Mouse (Mus musculus): ENCODE results near the gene Psma3.

Psma3 gene

DNA sequence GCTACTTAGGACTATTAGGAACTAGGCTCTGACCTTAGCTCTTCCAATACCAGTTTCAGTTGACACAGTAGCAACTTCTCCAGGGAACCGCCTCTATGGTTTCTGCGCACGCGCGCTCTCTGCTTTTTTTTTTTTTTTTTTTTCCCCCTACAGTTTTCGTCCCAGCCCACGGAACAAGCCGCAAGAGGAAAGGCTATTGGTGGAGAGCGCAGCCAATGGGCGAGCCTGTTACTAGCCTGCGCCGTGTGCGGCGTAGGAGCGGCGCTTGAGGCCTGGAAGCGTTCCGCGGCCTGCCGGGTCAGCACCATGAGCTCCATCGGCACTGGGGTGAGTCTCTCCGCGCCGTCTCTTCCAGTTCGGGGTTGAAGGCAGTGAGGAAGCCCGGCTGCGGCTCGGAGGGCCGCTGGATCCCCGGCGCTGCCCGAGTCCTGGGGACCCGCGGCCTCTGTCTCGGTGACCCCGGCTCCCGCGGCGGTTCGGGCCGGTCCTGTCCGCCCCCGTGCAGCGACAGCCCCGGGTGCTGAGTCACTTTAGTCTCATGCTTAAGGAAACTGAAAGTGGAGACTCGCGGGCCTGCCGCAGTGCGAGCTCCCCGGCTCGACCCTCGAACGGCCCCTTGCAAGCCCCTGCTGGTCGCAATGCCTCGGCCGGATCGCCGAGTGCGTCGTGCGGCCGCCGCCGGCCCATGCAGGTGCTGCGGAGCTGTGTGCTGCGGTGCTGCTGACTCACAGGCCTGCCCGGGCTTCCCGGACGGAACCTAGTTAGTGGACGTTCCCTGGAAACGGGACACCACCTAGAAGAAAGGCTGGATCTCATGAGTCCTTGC lies at the start of gene Psma3:
Gene Psma3, plus strand, starts transcription at position 181 of the 826 bp plus-strand sequence.
- DNase-seq (ENCODE audit: low spot score): peak; percentile 69

DNA sequence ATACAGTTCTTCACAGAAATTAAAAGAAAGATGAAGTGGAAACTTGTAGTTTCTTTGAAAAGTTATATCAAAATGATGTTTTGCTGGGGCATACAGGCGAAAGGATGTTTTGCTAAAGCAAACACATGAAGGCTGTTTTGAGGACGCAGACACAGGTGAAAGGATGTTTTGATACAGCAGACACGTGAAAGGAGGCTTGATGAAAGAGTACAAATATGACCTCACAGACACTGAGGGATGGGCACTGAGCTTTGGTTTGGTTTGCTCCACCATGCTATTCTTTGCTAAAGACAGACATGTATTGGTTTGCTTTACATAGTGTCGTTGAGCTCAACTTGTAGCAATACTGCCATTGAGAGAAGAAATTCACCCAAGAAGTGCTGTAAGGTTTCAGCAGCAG lies 44.6 kb upstream of the Psma3 start:
- no peak for DNase-seq (ENCODE audit: low spot score)

DNA sequence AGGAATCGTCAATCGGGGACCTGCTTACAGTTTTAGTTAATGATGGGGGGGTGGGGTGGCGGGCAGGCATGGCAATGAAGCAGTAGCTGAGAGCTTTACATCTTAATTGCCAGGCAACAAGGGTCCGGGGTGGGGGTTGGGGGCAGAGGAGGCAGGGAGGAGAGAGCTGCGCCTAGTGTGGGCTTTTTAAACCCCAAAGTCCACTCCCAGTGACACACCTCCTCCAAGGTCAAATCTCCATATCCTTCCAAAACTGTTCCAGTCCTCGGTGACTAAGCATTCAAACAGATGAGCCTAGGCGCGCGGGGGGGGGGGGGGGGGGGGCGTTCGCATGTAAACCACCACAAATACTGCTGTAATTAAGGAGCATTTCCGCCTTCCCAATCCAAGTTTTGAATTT lies 37.3 kb upstream of the Psma3 start:
- no peak for DNase-seq (ENCODE audit: low spot score)

DNA sequence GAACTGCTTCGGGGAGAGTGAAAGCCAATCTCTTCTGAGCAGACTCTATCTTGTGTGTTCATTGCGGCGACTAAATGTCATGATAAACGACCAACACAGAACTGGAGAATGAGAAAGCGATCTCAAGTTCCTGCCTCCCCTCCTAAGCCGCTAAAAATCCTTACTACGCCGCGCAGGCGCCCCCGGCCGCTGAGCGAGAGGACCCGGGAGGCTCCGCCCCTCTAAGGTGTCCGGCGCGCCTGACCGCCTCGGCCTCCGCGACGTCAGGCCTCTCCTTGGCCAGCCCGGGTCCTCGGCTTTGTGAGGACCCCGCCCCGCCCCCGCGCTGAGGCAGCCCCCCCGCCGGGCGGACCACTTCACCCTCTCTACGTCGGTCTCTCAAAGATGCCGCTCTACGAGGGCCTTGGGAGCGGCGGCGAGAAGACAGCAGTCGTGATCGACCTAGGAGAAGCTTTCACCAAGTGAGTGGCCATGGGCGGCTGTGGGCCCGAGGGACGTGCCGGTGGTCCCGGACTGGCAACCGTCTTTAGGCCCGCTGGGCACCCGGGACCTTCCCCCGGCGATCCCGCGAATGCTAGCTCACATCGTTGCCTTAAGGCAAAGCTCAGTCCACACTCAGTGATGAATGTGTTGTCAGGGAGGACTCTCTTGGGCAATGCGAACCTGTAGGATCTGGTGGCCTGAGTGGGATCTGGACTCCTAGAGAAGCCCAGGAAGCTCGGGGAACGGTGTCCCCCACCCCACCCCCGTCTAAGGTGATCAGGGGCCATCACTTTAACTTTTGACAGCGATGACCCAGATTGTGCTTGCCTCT lies 36.6 kb upstream of the Psma3 start, which contains the start of gene Actr10:
Gene Actr10, plus strand, starts transcription at position 287 of the 814 bp plus-strand sequence.
- DNase-seq (ENCODE audit: low spot score): peak; percentile 55

DNA sequence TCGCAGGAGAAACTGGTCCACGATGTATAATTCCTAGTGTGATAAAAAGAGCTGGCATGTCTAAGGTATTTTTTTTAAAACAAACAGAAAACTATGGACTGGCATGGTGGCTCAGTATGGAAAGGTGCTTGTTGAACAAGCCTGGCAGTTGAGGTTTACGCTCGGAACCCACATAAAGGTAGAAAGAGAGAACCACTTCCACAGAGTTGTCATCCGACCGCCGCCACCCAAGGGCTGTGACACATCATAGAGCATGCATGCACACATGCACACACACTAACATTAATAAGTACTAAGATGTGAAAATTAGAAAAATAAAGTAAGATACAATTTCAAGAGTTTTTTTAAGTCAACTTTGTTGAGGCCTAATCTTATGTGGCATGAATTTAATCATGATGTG lies 33.6 kb upstream of the Psma3 start:
- DNase-seq (ENCODE audit: low spot score): no peak

DNA sequence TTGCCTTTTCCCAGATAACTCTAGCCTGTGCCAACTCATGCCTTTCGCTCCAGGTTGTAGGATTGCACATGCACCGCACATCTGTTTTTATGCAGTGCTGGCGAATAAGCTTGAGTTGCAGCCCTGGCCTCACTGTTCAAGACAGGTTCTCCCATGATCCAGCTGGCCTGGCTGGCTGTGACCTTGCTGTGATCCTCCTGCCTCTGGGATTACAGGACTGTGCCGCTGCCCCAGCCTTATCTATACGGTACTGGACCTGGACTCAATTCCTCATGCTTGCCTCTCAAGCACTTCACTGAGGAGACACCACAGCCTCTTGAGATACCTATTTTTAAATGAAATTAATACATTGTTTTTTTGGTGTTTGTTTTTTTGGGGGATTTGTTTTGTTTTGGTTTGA lies 30.2 kb upstream of the Psma3 start:
- no peak for DNase-seq (ENCODE audit: low spot score)

DNA sequence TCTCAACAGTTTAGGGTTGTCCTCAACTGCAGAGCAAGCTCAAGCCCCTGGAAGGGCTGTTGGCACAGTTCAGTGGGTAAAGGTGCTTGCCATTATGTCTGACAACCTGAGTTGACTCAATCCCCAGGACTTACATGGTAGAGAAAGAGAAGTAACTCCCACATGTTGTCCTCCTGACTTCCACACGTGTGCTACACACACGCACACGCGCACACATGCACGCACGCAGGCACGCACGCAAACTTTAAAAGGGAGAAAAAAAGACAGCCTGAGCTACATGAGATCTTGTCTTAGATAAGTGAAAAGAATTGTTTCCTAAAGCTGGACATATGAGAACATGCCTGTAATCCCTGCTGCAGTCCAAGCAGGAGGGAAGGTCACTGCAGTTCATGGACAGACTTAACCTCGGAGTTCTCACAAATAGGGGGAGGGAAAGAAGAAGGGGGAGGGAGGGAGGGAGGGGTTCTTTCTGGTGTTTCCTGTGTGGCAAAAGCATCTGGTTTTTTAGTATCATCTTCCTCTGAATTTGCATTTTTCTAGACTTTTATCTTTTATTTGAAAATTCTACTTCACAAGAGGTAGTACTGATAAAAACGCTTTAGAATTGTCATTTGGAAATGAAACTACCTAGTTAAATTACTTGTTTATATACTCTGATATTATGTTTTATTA lies 27.7 kb upstream of the Psma3 start:
- DNase-seq (ENCODE audit: low spot score): no peak

DNA sequence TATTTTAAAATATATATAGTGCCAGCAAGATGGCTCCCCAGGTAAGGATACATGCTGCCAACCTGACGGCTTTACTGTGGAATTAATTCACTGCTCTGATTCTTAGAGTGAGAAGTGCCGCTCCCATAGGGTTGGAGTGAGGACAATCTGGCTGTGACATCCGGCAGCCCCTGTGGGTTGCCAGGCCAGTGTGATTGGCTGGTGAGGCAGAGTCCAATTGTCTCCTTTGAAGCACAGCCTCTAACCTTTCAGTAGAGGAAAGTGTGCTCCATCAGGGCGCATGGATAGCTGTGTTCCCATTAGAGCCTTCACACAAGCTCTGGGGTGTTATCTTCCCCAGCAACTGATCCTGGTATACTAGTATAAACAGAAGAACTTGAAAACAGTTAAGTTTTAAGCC lies 15.8 kb upstream of the Psma3 start:
- DNase-seq (ENCODE audit: low spot score): no peak

DNA sequence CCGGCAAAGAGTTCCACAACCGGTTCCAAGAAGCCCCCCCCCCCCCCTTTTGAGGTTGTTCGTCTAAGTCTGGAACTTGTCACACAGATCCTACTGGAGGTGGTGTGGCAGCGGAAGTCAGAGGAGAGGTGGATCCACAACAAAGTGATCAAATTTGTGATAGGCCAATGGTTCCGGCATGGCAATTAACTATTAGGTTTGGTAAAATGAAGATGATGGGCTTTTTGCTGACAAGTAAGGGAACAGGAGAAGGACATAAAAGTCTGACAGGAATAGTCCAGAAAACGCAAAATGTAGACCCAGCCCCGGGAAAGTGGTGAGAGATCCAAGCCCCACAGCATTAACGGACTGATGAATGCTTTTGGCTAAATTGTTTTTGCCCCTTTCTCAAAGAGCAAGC lies 6.8 kb upstream of the Psma3 start:
- no peak for DNase-seq (ENCODE audit: low spot score)

DNA sequence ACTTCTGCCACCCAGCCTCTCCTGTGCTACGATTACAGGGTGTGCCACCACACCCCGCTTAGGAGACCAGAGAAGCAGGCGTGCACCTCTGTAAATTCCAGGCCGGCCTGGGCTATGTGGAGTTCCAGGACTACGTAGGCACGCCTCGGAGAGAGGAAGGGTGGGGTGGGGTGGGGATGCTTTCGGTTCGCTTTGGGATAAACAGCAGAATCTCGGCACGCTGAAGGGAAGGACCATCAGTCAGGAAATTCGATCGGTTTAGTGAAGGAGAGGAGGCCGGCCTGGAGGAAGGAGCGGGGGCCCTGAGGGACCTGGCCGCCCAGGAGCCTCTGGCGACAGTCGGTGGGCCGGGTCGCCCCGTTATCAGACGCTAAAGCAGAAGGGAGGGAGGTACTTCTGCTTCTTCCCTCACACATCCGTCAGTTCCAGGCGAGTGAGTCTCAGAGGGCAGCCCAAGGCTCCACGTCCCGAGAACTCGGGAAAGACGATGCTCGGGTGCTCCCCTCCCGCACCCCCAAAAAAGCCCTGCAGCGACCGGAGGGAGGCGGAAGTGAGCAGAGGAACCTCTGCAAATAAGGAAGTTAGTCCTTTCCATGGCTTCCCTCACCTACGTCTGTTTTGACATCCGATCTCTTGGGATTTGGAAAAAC lies 6.2 kb upstream of the Psma3 start:
- DNase-seq (ENCODE audit: low spot score): peak; percentile 29

DNA sequence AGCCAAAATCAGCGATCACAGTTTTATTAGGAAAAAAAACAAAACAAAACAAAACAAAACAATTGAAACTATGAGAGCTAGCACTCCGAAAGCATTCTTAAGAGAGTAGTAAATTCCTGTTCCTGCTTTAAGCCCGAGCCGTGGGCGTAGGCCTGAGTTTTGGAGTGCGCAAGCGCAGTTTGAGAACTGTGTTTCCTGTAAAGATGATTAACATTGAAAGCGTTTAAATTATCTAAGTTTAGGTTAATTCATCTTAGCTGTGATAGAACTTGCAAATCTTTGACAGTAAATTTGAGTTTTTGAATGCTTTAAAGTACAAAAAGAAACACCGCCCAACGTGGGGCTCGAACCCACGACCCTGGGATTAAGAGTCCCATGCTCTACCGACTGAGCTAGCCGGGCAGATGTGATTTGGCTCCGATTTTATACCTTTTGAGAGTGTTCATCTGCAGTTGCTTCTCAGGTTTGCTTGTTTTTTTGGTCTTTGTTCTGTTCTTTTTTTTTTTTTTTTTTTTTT lies 5.6 kb upstream of the Psma3 start:
- peak; percentile 87 for DNase-seq (ENCODE audit: low spot score)

DNA sequence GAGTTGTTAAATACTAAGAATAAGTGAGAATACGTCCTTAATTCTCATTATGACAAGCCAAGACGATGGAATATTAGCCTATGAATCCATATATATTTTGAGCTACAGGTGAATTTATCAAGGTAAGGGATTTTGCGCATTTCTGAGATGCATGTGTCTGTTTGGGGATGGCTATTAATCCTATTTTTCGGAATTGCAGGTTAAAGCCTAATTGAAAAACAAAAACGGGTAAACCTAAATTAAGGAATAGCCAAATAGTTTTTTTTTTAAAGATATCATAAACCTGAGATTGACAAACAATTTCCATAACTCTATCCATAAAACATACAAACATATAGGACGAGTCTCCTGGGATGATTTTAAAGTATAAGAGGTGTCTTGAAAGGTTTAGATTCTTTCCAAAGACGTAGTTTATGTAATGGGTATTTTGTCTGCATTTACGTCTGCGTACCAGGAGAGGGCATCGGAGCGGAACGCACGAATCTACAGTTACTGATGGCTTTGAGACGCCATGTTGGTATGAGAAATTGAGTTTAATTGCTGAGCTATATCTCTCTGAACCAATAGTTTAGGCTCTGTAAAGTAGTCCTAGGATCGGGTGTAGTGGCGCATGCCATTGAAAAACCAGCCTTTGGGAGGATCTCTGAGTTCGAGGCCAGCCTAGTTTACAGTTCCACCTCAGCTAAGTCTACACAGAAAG lies 4.8 kb upstream of the Psma3 start:
- peak; percentile 64 for DNase-seq (ENCODE audit: low spot score)

DNA sequence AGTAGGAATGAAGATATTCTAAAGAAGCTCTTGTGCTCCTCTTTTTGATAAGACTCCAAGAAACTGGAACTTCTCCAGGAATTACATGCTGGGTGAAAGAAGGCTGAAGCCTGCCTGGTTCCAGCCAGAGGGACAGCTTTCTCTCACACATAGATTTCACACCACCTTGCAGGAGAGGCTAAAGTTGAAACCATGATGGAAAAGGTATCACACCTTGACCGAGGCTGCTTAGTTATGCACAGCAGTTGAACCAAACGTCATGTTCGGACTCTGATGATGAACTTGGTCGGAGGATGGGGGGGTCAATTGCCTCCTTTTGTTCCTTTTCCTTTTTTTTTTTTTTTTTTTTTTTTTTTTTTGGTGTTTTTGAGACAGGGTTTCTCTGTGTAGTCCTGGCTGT lies 590 bp upstream of the Psma3 start:
- no peak for DNase-seq (ENCODE audit: low spot score)

DNA sequence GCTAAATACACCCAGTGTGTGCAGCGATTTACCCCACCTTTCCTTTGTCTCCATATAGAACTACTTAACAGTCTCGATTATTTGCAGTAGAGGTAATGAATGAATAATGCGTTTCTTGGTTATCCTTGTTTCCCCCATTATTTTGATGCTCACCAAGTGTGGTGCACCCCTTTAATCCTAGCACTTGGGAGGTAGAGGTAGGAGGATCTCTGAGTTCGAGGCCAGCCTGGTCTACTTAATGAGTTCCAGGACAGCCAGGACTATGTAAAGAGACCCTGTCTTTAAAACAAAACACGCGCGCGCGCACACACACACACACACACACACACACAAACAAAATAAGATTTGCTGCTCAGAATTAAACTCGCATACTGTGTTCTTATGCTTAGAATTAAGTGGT lies 985 bp downstream of the Psma3 start:
- no peak for DNase-seq (ENCODE audit: low spot score)

DNA sequence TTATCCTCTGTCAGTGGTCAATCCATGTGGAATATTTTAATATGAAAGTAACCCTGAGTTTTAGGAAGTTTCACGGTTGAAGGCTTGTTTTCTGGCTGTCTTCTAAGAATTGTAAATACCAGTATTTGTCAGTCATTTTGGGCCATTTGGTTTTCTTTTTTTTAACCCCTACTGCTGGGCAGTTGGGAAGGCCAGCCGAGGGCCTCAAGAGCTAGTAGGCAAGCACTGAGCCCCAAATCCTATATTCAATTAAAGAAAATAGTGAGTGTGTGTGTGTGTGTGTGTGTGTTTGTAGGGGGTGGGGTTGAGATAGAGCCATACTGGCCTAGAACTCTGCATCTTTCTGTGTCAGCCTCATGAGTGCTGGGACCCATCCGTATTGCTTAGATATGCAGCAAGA lies 1.5 kb downstream of the Psma3 start:
- no peak for DNase-seq (ENCODE audit: low spot score)

DNA sequence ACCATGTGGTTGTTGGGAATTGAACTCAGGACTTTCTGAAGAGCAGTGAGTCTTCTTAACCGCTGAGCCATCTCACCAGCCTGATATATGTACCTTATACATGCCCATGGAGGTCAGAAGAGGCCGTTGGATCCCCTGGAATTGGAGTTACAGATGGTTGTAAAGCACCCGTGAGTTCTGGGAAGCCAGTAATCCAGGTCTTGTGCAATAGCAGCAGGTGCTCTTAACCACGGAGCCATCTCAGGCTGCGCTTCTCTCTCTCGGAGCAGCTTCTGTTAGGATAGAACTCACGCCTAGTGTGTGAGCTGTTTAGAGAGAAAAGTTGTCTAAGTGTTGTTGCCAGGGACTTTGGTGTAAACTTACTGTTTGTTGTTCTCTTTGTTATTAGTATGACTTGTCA lies 3.9 kb downstream of the Psma3 start:
- DNase-seq (ENCODE audit: low spot score): no peak

DNA sequence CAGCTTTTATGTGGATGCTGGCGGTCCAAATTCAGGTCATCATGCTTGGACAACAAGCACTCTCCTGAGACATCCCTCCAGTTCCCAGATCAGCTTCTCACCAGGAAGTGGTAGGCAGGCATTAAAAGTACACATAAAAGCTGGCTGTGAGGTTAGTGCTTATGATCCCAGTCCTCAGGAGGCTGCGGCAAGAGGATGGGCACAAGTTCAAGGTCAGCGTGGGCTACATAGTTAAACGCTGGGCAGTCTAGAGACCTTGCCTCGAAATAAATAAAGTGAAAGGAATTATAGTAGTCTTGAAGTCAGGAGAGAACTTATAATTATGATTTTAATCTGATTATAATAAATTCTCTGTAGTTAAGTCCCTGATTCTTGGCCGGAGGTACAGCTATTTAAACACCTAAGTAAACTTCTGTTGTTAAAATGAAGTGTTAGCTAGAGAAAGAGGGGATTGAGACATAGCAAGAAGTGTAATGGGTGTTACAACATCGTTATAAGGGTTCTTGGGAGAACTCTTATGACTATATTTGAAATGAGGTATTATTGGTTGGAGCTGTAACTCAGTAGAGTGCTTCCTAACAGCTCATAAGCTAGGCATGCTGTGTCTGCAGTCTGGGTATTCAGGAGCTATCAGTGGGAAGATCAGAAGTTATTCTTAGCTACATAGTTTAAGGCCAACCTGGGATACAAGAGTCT lies 10.6 kb downstream of the Psma3 start:
- DNase-seq (ENCODE audit: low spot score): no peak

DNA sequence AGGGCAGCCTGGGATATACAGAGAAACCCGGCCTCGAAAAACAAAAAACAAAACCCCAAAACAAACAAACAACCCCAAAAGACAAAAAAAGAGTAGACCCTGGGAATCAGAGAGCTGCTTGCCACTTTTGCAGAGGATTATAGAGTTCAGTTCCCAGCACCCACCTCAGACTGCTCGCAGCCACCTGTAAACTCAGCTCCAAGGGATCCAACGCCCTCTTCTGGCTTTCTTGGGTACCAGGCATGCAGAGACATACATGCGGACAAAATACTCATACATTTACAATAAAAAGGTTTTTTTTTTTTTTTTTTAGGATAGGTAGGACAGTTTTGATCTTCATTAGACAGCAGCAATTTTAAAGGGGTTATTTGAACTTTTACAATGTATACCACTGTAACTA lies 22.8 kb downstream of the Psma3 start:
- no peak for DNase-seq (ENCODE audit: low spot score)

DNA sequence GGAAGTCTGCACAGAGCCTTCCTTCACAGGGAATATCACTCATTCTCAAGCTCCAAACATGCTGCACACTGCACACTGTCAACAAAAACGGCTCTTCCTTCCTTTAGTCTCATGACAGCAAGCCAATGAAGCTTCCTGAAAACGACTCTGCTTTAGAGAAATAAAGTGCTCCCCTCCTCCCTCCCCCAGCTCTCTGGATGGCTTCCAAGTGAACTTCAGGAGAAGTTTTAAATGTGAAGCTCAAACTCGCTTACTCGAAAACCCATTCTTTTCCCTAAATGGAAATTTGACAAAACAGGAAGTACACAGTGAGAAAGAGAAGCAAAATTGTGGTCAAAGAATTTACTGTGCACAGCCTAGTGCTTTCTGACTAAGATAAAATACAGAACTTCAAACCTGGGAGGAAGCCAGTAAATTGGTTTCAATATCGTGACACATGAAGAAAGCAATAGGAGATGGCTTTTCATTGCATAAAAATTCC lies 25.0 kb downstream of the Psma3 start:
- no peak for DNase-seq (ENCODE audit: low spot score)

DNA sequence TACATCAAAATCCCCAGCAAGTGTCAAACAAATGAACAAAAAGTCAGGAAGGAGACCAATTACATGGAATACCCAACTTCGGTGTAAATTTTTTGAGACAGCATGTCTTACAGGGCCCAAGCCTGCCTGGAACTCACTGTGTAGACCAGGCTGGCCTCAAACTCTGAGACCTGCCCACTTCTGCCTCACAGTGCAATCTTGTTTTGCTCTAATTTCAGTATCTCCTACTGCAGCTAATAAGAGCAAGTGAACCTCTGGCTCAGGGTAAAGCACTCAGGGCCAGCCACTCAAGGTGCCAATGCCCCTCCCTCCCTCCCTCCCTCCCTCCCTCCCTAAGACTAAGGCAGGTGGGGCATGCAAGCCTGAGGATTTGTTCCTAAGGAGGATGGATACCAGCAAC lies 25.9 kb downstream of the Psma3 start:
- no peak for DNase-seq (ENCODE audit: low spot score)

DNA sequence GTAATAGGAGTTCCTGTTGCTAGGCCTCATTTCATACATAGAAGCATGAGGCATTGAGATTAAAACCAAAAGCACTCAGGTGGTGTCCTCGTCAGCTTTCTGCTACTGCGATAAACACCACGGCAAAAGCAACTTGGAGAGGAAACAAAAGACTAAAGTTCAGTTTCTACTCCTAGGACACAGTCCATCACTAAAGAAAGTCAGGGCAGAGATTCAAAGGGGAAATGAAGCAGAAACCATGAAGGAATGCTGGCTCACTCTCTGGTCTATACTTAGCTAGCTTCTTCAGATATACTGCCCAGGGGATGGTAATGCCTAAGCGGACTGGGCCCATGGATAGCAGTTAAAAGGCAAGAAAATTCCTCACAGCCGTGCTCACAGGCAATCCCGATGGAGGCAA lies 27.0 kb downstream of the Psma3 start:
- no peak for DNase-seq (ENCODE audit: low spot score)
